20 mouse cellular contexts compared by ENCODE assay signal in the genomic region with DNA sequence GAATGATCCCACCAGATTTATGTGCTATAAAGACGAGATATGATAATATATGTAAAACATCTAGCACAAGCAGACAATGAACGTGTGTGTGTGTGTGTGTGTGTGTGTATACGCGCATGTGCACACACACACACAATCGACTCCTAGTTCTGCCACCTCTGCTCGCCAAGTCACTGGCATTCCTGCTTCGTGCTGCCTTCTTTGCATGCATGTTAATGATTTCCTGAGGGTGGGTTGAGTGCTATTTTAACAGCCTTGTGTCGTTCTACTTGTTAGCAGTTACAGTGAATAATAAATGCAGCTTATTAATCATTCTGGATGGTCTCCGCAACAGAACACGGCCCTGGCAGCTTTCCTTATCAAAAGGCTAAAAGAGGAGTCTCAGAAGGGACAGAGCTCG.
DNase-seq lines count a peak whose midpoint lies in the region; ATAC-seq and TF ChIP-seq lines count a peak whose summit lies in the region.
"Had no signal": no experiment of that assay in that cellular context is flagged by ENCODE, and none has a peak within 500 bp of the region (broad histone marks: within the 10 kb centered on the region; RNA-seq: fewer than 3 reads in every experiment).

No protein-coding gene starts in this region.

- H3K4me3 ChIP-seq in intestine, postnatal 0 days (ENCODE audit: low read depth, low read length) = no peak overlapping the region
- H3K4me3 ChIP-seq in intestine, embryonic 16.5 days (ENCODE audit: low read length) = no peak overlapping the region
- H3K4me3 ChIP-seq in forebrain, embryonic 16.5 days (replicated peaks; ENCODE audit: low read length) = no peak overlapping the region
- no peak overlapping the region for H3K4me3 ChIP-seq in hindbrain, postnatal 0 days (ENCODE audit: low read length)
- H3K4me3 ChIP-seq in thymus, adult 2 months (ENCODE audit: control insufficient read depth, insufficient read depth, low read length) = no peak overlapping the region
- H3K4me3 ChIP-seq: embryonic facial prominence, embryonic 12.5 days; gastrocnemius, adult 2 months; heart, embryonic 15.5 days; hindbrain, embryonic 15.5 days; left cerebral cortex, adult 2 months; neural tube, embryonic 12.5 days; stomach, embryonic 15.5 days had no signal

- no peak overlapping the region for H3K27ac ChIP-seq in intestine, postnatal 0 days (ENCODE audit: low read depth, low read length)
- no peak overlapping the region for H3K27ac ChIP-seq in intestine, embryonic 16.5 days (ENCODE audit: low read length)
- H3K27ac ChIP-seq in forebrain, embryonic 16.5 days (ENCODE audit: low read length) = peak overlapping the region; percentile 77
- 0 out of 2 replicates have a peak overlapping the region, but pooled peaks have one; percentile 76 for H3K27ac ChIP-seq in hindbrain, postnatal 0 days
- H3K27ac ChIP-seq in thymus, adult 2 months (ENCODE audit: control insufficient read depth, insufficient read depth, low read length) = no peak overlapping the region
- H3K27ac ChIP-seq: embryonic facial prominence, embryonic 12.5 days; gastrocnemius, adult 2 months; heart, embryonic 15.5 days; liver, embryonic 14.5 days; neural tube, embryonic 12.5 days; stomach, embryonic 15.5 days had no signal

- no peak for DNase-seq in hindbrain, postnatal 0 days (ENCODE audit: low spot score)
- peak; percentile 23 for DNase-seq in kidney, postnatal 10 days
- DNase-seq in thymus, adult 2 months = no peak
- no peak for DNase-seq in frontal cortex, postnatal 10 days (ENCODE audit: low spot score in 2 of 2)
- DNase-seq: adrenal gland, postnatal 36 days; cerebellum, adult 8-10 months; gastrocnemius, adult 2 months; thymus, postnatal 14 days had no signal

- ATAC-seq in intestine, postnatal 0 days = no peak
- no peak for ATAC-seq in intestine, embryonic 16.5 days
- ATAC-seq in forebrain, embryonic 16.5 days = peak; percentile 47; the same call in 1 of the 2 replicates
- ATAC-seq in hindbrain, postnatal 0 days = no peak
- ATAC-seq: CD4-positive, CD25-positive, alpha-beta regulatory T cell, adult 4 months had no signal

- no peaks in the 10 kb centered on the region for H3K27me3 ChIP-seq in intestine, postnatal 0 days (replicated peaks; ENCODE audit: control insufficient read depth, insufficient read depth, low read length)
- H3K27me3 ChIP-seq in intestine, embryonic 16.5 days (replicated peaks; ENCODE audit: control insufficient read depth, insufficient read depth, low read length) = no peaks in the 10 kb centered on the region
- no peaks in the 10 kb centered on the region for H3K27me3 ChIP-seq in forebrain, embryonic 16.5 days (replicated peaks; ENCODE audit: control insufficient read depth, insufficient read depth, low read length)
- no peaks in the 10 kb centered on the region for H3K27me3 ChIP-seq in hindbrain, postnatal 0 days (ENCODE audit: insufficient read depth, low read length)
- no peaks in the 10 kb centered on the region for H3K27me3 ChIP-seq in thymus, adult 2 months (ENCODE audit: control insufficient read depth, insufficient read depth, low read length)
- H3K27me3 ChIP-seq: embryonic facial prominence, embryonic 12.5 days; heart, embryonic 15.5 days; hindbrain, embryonic 15.5 days; neural tube, embryonic 12.5 days; stomach, embryonic 15.5 days had no signal

- no peaks in the 10 kb centered on the region for H3K9me3 ChIP-seq in intestine, postnatal 0 days (ENCODE audit: control insufficient read depth)
- H3K9me3 ChIP-seq in intestine, embryonic 16.5 days (ENCODE audit: control insufficient read depth, low read length) = no peaks in the 10 kb centered on the region
- no peaks in the 10 kb centered on the region for H3K9me3 ChIP-seq in forebrain, embryonic 16.5 days (ENCODE audit: control insufficient read depth, low read length)
- H3K9me3 ChIP-seq in hindbrain, postnatal 0 days (ENCODE audit: low read length) = no peaks in the 10 kb centered on the region
- H3K9me3 ChIP-seq: embryonic facial prominence, embryonic 12.5 days; heart, embryonic 15.5 days; hindbrain, embryonic 15.5 days; neural tube, embryonic 12.5 days; stomach, embryonic 15.5 days had no signal

- H3K4me2 ChIP-seq in intestine, postnatal 0 days (replicated peaks; ENCODE audit: low read depth) = 0 out of 2 replicates have a peak overlapping the region, but pooled peaks have one; percentile 13
- no peak overlapping the region for H3K4me2 ChIP-seq in intestine, embryonic 16.5 days (ENCODE audit: low read depth, low read length)
- H3K4me2 ChIP-seq in forebrain, embryonic 16.5 days (ENCODE audit: low read length) = 0 out of 2 replicates have a peak overlapping the region, but pooled peaks have one; percentile 2
- H3K4me2 ChIP-seq in hindbrain, postnatal 0 days (ENCODE audit: low read depth, low read length) = no peak overlapping the region
- H3K4me2 ChIP-seq: embryonic facial prominence, embryonic 12.5 days; heart, embryonic 15.5 days; hindbrain, embryonic 15.5 days; neural tube, embryonic 12.5 days had no signal

- no peak for TF ChIP-seq CTCF in intestine, postnatal 0 days (IDR thresholded peaks at IDR 0.05; ENCODE audit: low read depth)
- no peak for TF ChIP-seq CTCF in hindbrain, postnatal 0 days (IDR thresholded peaks at IDR 0.05; ENCODE audit: low read depth)
- no peak for TF ChIP-seq CTCF in thymus, adult 2 months (IDR thresholded peaks at IDR 0.05; ENCODE audit: borderline replicate concordance, control insufficient read depth, extremely low read depth, insufficient read depth, low read length, poor library complexity)

- TF ChIP-seq POLR2A in thymus, adult 2 months (IDR thresholded peaks at IDR 0.05; ENCODE audit: control insufficient read depth, extremely low read depth, insufficient read depth, low read length, poor library complexity) = no peak

- H3K4me1 ChIP-seq in intestine, postnatal 0 days (replicated peaks; ENCODE audit: control insufficient read depth, insufficient read depth, low read length) = no peaks in the 10 kb centered on the region; the same call in 1 of the 2 replicates
- no peaks in the 10 kb centered on the region for H3K4me1 ChIP-seq in intestine, embryonic 16.5 days (ENCODE audit: control insufficient read depth, insufficient read depth, low read length)
- H3K4me1 ChIP-seq in forebrain, embryonic 16.5 days (replicated peaks; ENCODE audit: control insufficient read depth, insufficient read depth, low read length) = peaks cover 25% of the 10 kb centered on the region
- peaks cover 17% of the 10 kb centered on the region; the same call in 1 of the 2 replicates for H3K4me1 ChIP-seq in hindbrain, postnatal 0 days (ENCODE audit: insufficient read depth, low read length)
- H3K4me1 ChIP-seq in thymus, adult 2 months (replicated peaks; ENCODE audit: control insufficient read depth, insufficient read depth, low read length) = no peaks in the 10 kb centered on the region
- H3K4me1 ChIP-seq: stomach, embryonic 15.5 days had no signal

- WGBS in intestine, postnatal 0 days = 45% methylated on average over 11 of the region's 11 CpGs
- WGBS in intestine, embryonic 16.5 days = 60% methylated on average over 11 of the region's 11 CpGs
- 31% methylated on average over 11 of the region's 11 CpGs for WGBS in forebrain, embryonic 16.5 days
- 38% methylated on average over 11 of the region's 11 CpGs for WGBS in hindbrain, postnatal 0 days
- WGBS in thymus, adult 2 months = 84% methylated on average over 11 of the region's 11 CpGs

- no peaks in the 10 kb centered on the region for H3K36me3 ChIP-seq in intestine, postnatal 0 days (ENCODE audit: control insufficient read depth, insufficient read depth)
- H3K36me3 ChIP-seq in intestine, embryonic 16.5 days (ENCODE audit: control insufficient read depth, insufficient read depth, low read length) = no peaks in the 10 kb centered on the region
- no peaks in the 10 kb centered on the region for H3K36me3 ChIP-seq in forebrain, embryonic 16.5 days (ENCODE audit: control insufficient read depth, insufficient read depth)
- no peaks in the 10 kb centered on the region for H3K36me3 ChIP-seq in hindbrain, postnatal 0 days (ENCODE audit: insufficient read depth, low read length)
- H3K36me3 ChIP-seq in thymus, adult 2 months (ENCODE audit: control insufficient read depth, insufficient read depth, low read length) = no peaks in the 10 kb centered on the region
- H3K36me3 ChIP-seq: embryonic facial prominence, embryonic 12.5 days; G1E; heart, embryonic 15.5 days; hindbrain, embryonic 15.5 days; neural tube, embryonic 12.5 days; stomach, embryonic 15.5 days had no signal

- H3K9ac ChIP-seq in intestine, postnatal 0 days (ENCODE audit: low read depth, low read length) = no peak overlapping the region
- no peak overlapping the region for H3K9ac ChIP-seq in intestine, embryonic 16.5 days (ENCODE audit: low read depth, low read length)
- no peak overlapping the region for H3K9ac ChIP-seq in forebrain, embryonic 16.5 days (replicated peaks; ENCODE audit: low read depth, low read length)
- no peak overlapping the region for H3K9ac ChIP-seq in hindbrain, postnatal 0 days (replicated peaks; ENCODE audit: low read length)
- H3K9ac ChIP-seq: embryonic facial prominence, embryonic 12.5 days; heart, embryonic 15.5 days; hindbrain, embryonic 15.5 days; liver, embryonic 14.5 days; neural tube, embryonic 12.5 days; stomach, embryonic 15.5 days had no signal

Comparison
In these comparisons a context has a peak if more than half of its experiments do, and no peak if none do; other contexts are left out.
1. H3K4me2 ChIP-seq: peak in intestine, postnatal 0 days (single experiment) and forebrain, embryonic 16.5 days (single experiment); none in intestine, embryonic 16.5 days (single experiment) and hindbrain, postnatal 0 days (single experiment).
2. H3K27ac ChIP-seq: peak in forebrain, embryonic 16.5 days (single experiment) and hindbrain, postnatal 0 days (single experiment); none in intestine, postnatal 0 days (single experiment), intestine, embryonic 16.5 days (single experiment) and thymus, adult 2 months (single experiment).